Mouse (Mus musculus): ENCODE measurements around the gene Nkx1-2. TPM values are rescaled to one million over a fixed set of nuclear protein-coding genes. Genes with fewer than 3 reads are reported as not detected.

Nkx1-2 gene
- 0.08 and 0.11 TPM in 2 replicates for polyA plus RNA-seq (2012)

GRCm38 (mm10) chr7:132599071-132599975 is at the start of gene Nkx1-2:
Gene Nkx1-2 (minus strand): TSS chr7:132599637.

GRCm38 (mm10) chr7:132610468-132611318 is 11.3 kb upstream of the Nkx1-2 start, which contains the start of gene Lhpp:
Gene Lhpp (plus strand): TSS chr7:132610638.

GRCm38 (mm10) chr7:132576116-132576650 is 23.3 kb downstream of the Nkx1-2 start, which contains the start of gene Oat:
Gene Oat (minus strand): TSS chr7:132576398.

Other genes with a start within 250 kb of the Nkx1-2 start
- gene Oat, start 23.2 kb downstream of the Nkx1-2 start, polyA plus RNA-seq (2012), result 2.7 and 3.0 TPM in 2 replicates
- 6.1 and 7.9 TPM in 2 replicates for gene Lhpp, start 11.0 kb upstream of the Nkx1-2 start, polyA plus RNA-seq (2012)
- gene Fam53b, start 214.2 kb upstream of the Nkx1-2 start, polyA plus RNA-seq (2012), result 40.5 and 40.9 TPM in 2 replicates

Data from megakaryocyte-erythroid progenitor cell, adult 5 weeks (primary cell).